Mouse (Mus musculus) liver, embryonic 11.5 days (tissue): ENCODE measurements around the gene Ccdc138. TPM values are rescaled to one million over a fixed set of nuclear protein-coding genes. Genes with fewer than 3 reads are reported as not detected.
"Not testable (repeated sequence)": the region's sequence is repeated elsewhere in the genome, so short reads cannot be mapped to it uniquely, and the experiment has no call there.

ENCODE experiments used
- ATAC-seq: fragments of 200-750 bp; cut with Nextera tagmentation; replicated peaks from 2 replicates; pipeline ENCODE4 v1.8.0; 2017; ENCODE audit warnings: moderate number of reproducible peaks, mild to moderate bottlenecking, moderate TSS enrichment, moderate library complexity; ENCODE audit not compliant: low FRiP score
- DNase-seq: peaks from one replicate; pipeline ENCODE4 v3.0.0-alpha.2; 2017; ENCODE audit warnings: low spot score
- H3K27ac ChIP-seq: fragments of 300-500 bp; sonication (generic); 2 replicates; pipeline ENCODE4 v1.5.1; 2014; ENCODE audit warnings: mild to moderate bottlenecking, low read depth, low read length, control low read depth
- H3K27me3 ChIP-seq: fragments of 300-500 bp; sonication (generic); replicated peaks from 2 replicates; pipeline ENCODE4 v1.6.1; 2014; ENCODE audit warnings: low read length, mixed read lengths; ENCODE audit not compliant: control insufficient read depth, insufficient read depth
- H3K36me3 ChIP-seq: fragments of 300-500 bp; sonication (generic); 2 replicates; pipeline ENCODE4 v1.6.1; 2014; ENCODE audit warnings: mild to moderate bottlenecking, low read length, moderate library complexity, mixed read lengths; ENCODE audit not compliant: control insufficient read depth, insufficient read depth
- H3K4me1 ChIP-seq: fragments of 300-500 bp; sonication (generic); replicated peaks from 2 replicates; pipeline ENCODE4 v1.6.1; 2014; ENCODE audit warnings: low read length, mixed read lengths; ENCODE audit not compliant: control insufficient read depth, insufficient read depth
- H3K4me2 ChIP-seq: fragments of 300-500 bp; sonication (generic); 2 replicates; pipeline ENCODE4 v1.6.1; 2014; ENCODE audit warnings: mild to moderate bottlenecking, control low read depth, moderate library complexity
- H3K4me3 ChIP-seq: fragments of 300-500 bp; sonication (generic); 2 replicates; pipeline ENCODE4 v1.5.1; 2014; ENCODE audit warnings: low read depth, low read length, control low read depth
- H3K9ac ChIP-seq: fragments of 300-500 bp; sonication (generic); 2 replicates; pipeline ENCODE4 v1.6.1; 2014; ENCODE audit warnings: low read depth, low read length, control low read depth
- H3K9me3 ChIP-seq: fragments of 300-500 bp; sonication (generic); 2 replicates; pipeline ENCODE4 v1.6.1; 2016; ENCODE audit warnings: low read length, inconsistent platforms, mixed read lengths; ENCODE audit not compliant: control insufficient read depth
- WGBS: fragments of 180-500 bp; shearing (Covaris S2); extraction: QIAGEN DNeasy Blood & Tissue Kit; methylation state at CpG from one replicate; pipeline ENCODE4 v1.1.7; 2014; 5-methylcytosine and 5-hydroxymethylcytosine counted together
- polyA plus RNA-seq: library from polyadenylated mRNA; unstranded; fragments of >200 nt; fragmentation: Nextera tagmentation; extraction: Ambion mirVana; gene quantifications from 2 replicates; pipeline ENCODE4 v1.2.1, GENCODE M21; 2014

Ccdc138 gene
- polyA plus RNA-seq, 1 experiment from 2014 or later: 5.3 TPM

DNA sequence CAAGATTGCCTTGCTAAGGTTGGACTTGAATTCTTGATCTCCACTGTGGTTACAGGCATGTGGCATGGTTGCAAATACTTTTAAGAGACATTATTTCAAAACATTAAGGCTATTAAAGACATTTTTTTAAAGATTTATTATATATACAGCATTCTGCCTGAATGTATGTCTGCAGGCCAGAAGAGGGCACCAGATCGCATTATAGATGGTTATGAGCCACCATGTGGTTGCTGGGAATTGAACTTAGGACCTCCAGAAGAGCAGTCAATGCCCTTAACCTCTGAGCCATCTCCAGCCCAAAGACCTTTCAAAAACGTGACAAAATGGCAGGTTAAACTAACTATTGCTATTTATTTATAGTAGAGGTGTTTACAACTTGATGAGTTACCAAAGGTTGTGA lies 2.1 kb upstream of the Ccdc138 start:
- no peaks in the 10 kb centered on the region for H3K27me3 ChIP-seq
- ATAC-seq (no peak), DNase-seq (no peak)
- H3K9ac ChIP-seq: no peak overlapping the region
- peaks cover 3% of the 10 kb centered on the region; the same call in 1 of the 2 replicates for H3K4me1 ChIP-seq
- no peak overlapping the region for H3K4me2 ChIP-seq
- no peaks in the 10 kb centered on the region for H3K9me3 ChIP-seq
- peaks cover 18% of the 10 kb centered on the region for H3K36me3 ChIP-seq
- no peak overlapping the region for H3K4me3 ChIP-seq
- WGBS: 77% methylated on average over 2 of the region's 2 CpGs
- no peak overlapping the region for H3K27ac ChIP-seq

DNA sequence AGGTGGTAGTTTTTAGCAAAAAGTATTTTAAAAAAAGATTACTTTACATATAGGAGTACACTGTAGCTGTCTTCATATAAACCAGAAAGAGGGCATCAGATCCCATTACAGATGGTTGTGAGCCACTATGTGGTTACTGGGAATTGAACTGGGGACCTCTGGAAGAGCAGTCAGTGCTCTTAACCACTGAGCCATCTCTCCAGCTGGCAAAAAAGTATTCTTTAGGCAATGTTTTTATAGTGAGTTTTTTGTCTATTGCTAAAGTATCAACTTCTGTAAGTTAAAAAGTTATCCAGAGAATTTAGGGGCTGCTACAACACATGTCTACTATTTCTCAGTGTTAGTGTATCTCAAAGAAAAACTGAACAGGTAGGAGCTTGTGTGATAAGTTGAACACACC lies 1.0 kb upstream of the Ccdc138 start:
- DNase-seq: no peak
- no peaks in the 10 kb centered on the region for H3K9me3 ChIP-seq

DNA sequence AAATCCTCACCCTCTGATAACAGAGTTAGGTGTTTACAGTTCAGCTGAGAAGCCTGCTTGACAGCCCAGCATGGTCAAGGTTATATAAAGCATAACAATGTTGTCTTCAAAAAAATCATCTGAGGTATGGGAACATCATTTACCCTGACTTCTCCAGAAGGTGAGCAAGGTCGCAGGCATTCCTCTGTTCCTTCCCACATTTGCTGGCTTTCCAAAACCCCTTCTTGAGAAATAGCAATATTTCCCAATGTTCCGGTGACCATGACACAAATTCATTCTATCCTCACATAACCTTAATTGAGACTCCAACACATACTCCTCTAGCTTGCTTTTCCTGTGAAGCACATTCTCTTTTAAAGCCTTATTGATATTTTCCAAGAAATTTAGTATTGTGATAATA lies 768 bp downstream of the Ccdc138 start:
- peaks cover 3% of the 10 kb centered on the region; the same call in 1 of the 2 replicates for H3K4me1 ChIP-seq
- peaks cover 6% of the 10 kb centered on the region for H3K36me3 ChIP-seq
- no peaks in the 10 kb centered on the region for H3K9me3 ChIP-seq
- peak overlapping the region; percentile 75 for H3K4me3 ChIP-seq
- H3K9ac ChIP-seq: peak overlapping the region; percentile 73
- DNase-seq: no peak
- peak overlapping the region; percentile 86 for H3K4me2 ChIP-seq
- no peak for ATAC-seq
- no peak overlapping the region for H3K27ac ChIP-seq
- no peaks in the 10 kb centered on the region for H3K27me3 ChIP-seq
- WGBS: 54% methylated on average over 2 of the region's 2 CpGs

More for the DNA sequence above, 1.0 kb upstream of the Ccdc138 start:
- no peak for ATAC-seq
- peak overlapping the region; percentile 73; the same call in 1 of the 2 replicates for H3K9ac ChIP-seq
- H3K4me1 ChIP-seq: peaks cover 3% of the 10 kb centered on the region; the same call in 1 of the 2 replicates
- H3K27me3 ChIP-seq: no peaks in the 10 kb centered on the region
- peaks cover 13% of the 10 kb centered on the region for H3K36me3 ChIP-seq
- H3K4me2 ChIP-seq: peak overlapping the region; percentile 86
- H3K4me3 ChIP-seq: peak overlapping the region; percentile 75
- peak overlapping the region; percentile 76; the same call in 1 of the 2 replicates for H3K27ac ChIP-seq

DNA sequence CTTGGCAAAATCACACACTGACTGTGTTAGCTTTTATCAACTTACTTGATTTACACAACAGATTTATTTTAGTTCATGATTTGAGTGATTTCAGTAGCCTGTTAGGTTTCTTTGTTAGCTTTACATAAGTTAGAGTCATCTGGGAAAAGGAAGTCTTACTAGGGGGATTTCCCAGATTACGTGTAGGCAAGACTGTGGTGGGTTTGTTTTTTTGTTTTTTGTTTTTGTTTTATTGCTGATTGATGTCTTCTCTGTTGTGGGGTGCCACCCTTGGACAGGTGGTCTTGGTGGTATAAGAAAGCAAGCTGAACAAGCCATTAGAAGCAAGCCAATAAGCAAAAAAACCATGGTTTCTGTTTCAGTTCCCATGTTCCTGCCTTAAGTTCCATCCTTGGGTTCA lies 31.6 kb downstream of the Ccdc138 start:
- DNase-seq (no peak), ATAC-seq (no peak)
- H3K27me3 ChIP-seq: no peaks in the 10 kb centered on the region
- peaks cover under 1% of the 10 kb centered on the region; the same call in 1 of the 2 replicates for H3K36me3 ChIP-seq
- no peak overlapping the region for H3K4me3 ChIP-seq
- no peak overlapping the region for H3K4me2 ChIP-seq
- H3K4me1 ChIP-seq: no peaks in the 10 kb centered on the region
- H3K9ac ChIP-seq: no peak overlapping the region
- no peak overlapping the region for H3K27ac ChIP-seq
- no peaks in the 10 kb centered on the region for H3K9me3 ChIP-seq
- 82% methylated on average over 1 of the region's 1 CpGs for WGBS

DNA sequence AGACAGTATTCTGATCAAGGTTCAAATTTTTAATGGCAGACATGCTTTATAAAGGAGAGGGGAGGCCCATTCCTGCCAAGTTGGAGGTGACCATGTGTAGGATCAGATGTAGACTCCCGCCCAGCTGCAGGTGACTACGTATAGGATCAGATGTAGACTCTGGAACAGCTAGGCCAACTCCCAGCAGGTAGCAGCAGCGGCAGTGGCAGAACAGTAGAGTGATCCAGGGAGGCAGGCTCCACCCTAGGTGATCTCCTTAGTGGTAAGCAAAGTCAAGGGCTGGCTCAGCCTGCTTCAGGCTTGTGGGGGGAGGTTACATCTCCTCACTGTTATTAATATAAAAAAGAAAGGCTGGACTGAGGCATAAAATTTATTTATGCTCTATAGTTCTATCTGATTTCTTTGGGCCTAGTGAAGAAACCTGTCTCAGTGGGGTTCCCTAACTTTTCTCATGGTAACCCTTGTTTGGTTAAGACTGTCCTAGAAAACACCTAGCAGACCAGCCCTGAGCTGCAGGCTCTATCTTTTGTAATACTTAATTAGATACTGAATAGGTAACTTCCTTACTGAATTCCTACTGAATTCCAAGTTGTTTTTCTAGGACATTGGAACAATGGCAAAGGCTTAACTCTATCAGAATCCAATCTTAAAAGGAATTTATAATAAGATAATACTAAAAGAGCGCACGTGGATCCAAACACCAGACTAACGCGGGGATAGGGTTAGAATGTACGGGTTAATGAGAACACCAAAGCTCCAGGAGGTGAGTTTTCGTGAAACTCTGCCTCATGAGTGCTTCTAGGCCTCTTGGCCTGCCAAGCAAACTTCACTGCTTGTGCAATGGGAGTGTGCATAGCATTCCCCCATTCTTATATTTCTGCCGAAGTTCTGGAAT lies 33.4 kb downstream of the Ccdc138 start:
- Histone ChIP-seq H3K27ac (no peak overlapping the region), H3K9me3 (no peaks in the 10 kb centered on the region), H3K9ac (no peak overlapping the region), H3K4me2 (no peak overlapping the region), H3K4me3 (no peak overlapping the region), H3K4me1 (no peaks in the 10 kb centered on the region), H3K36me3 (no peaks in the 10 kb centered on the region), H3K27me3 (no peaks in the 10 kb centered on the region)
- WGBS: 82% methylated on average over 10 of the region's 10 CpGs
- DNase-seq (no peak), ATAC-seq (no peak)

DNA sequence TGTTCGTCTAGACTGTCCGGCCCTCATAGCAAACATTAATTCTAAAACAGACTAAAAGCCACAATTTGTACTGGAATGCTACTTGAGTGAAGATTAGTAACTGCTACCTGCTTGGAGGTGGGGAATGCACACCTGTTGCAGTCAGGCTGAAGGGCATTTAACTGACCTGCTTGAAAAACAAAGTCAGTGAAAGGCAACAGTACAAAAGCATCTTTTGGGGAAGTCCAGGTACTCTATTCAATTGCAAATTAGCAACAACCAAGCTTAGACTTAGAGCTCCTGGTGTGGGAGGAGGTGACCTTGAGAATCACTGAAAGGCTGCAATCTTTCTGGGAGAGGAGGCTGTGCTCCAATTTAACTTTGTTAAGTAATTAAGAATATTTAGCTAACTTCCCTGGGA lies 34.4 kb downstream of the Ccdc138 start:
- H3K36me3 ChIP-seq: no peaks in the 10 kb centered on the region
- no peak overlapping the region for H3K4me2 ChIP-seq
- ATAC-seq: no peak
- H3K27me3 ChIP-seq: no peaks in the 10 kb centered on the region
- no peak overlapping the region for H3K4me3 ChIP-seq
- DNase-seq: no peak
- H3K9ac ChIP-seq: no peak overlapping the region
- H3K9me3 ChIP-seq: no peaks in the 10 kb centered on the region
- H3K27ac ChIP-seq: no peak overlapping the region
- no peaks in the 10 kb centered on the region for H3K4me1 ChIP-seq
- WGBS: 89% methylated on average over 2 of the region's 2 CpGs

DNA sequence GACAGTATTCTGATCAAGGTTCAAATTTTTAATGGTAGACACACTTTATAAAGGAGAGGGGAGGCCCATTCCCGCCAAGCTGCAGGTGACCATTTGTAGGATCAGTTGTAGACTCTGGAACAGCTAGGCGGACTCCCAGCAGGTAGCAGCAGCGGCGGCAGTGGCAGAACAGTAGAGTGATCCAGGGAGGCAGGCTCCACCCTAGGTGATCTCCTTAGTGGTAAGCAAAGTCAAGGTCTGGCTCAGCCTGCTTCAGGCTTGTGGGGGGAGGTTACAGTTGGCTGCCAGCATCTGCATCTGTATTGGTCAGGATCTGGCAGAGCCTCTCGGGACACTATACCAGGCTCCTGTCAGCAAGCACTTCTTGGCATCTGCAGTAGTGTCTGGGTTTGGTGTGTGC lies 38.5 kb downstream of the Ccdc138 start:
- H3K9me3 ChIP-seq, DNase-seq, H3K9ac ChIP-seq, H3K4me2 ChIP-seq, H3K36me3 ChIP-seq, H3K27ac ChIP-seq, H3K4me1 ChIP-seq, ATAC-seq, H3K4me3 ChIP-seq, H3K27me3 ChIP-seq: not testable (repeated sequence)
- 87% methylated on average over 5 of the region's 5 CpGs for WGBS

DNA sequence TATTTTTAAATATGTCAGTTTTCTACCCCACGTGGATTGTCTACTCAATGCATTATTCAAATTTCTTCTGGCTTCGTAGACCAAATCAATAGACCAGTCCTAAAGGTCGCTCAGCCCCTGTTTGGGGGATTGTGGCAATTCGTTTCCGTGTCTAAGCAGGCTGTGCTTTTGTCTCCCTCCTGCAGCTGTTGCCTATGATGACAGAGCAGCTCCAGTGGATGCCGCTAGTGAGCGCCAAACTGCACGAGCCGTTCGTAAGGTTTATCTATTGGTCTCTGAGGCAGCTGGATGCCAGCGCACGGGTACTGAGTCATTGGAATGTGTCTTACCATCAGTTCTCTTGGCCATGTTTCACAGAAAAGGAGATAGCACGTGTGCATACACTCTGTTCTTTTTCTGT lies 42.9 kb downstream of the Ccdc138 start:
- DNase-seq (no peak), ATAC-seq (no peak)
- no peaks in the 10 kb centered on the region for H3K27me3 ChIP-seq
- no peaks in the 10 kb centered on the region; the same call in 1 of the 2 replicates for H3K36me3 ChIP-seq
- WGBS: 68% methylated on average over 13 of the region's 13 CpGs
- no peak overlapping the region for H3K27ac ChIP-seq
- H3K4me1 ChIP-seq: no peaks in the 10 kb centered on the region
- H3K4me2 ChIP-seq: no peak overlapping the region
- H3K9ac ChIP-seq: no peak overlapping the region
- H3K9me3 ChIP-seq: no peaks in the 10 kb centered on the region
- no peak overlapping the region for H3K4me3 ChIP-seq

DNA sequence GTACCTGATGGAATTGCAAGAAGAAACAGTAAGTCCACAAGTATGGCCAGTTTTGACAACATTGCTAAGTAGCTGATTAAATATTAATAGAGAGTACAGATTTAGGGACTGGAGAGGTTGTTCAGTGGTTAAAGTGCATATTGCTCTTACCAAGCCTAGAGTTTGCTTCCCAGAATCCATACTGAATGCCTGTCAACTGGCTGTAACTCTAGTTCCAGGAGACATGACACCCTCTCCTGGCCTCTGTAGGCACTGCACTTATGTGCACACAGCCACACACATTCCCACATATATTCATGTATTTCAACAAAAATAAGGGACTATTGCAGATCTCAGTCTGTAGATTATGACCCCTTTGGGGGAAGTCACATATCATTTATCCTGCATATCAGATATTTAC lies 51.0 kb downstream of the Ccdc138 start:
- H3K4me3 ChIP-seq: no peak overlapping the region
- H3K9ac ChIP-seq: no peak overlapping the region
- no peak overlapping the region for H3K4me2 ChIP-seq
- H3K4me1 ChIP-seq: no peaks in the 10 kb centered on the region
- no peaks in the 10 kb centered on the region for H3K9me3 ChIP-seq
- ATAC-seq (no peak), DNase-seq (no peak)
- no peaks in the 10 kb centered on the region for H3K27me3 ChIP-seq
- no peaks in the 10 kb centered on the region; the same call in 1 of the 2 replicates for H3K36me3 ChIP-seq
- no peak overlapping the region for H3K27ac ChIP-seq
